Mouse (Mus musculus): ENCODE measurements around the gene Ftsj3. TPM values are rescaled to one million over a fixed set of nuclear protein-coding genes. Genes with fewer than 3 reads are reported as not detected.
"Not testable (repeated sequence)": the region's sequence is repeated elsewhere in the genome, so short reads cannot be mapped to it uniquely, and the experiment has no call there.

Ftsj3 gene
- polyA plus RNA-seq, 1 experiment from 2014 or later: 39.7 TPM

GRCm38 (mm10) chr11:106267311-106267852, 11.5 kb upstream of the Ftsj3 start:
- peaks cover 48% of the 10 kb centered on the region for H3K36me3 ChIP-seq
- 65% methylated on average over 15 of the region's 15 CpGs for WGBS
- no peak overlapping the region for H3K9ac ChIP-seq (replicated peaks)
- peak overlapping the region; percentile 76 for H3K27ac ChIP-seq (replicated peaks)
- H3K4me1 ChIP-seq: peaks cover 40% of the 10 kb centered on the region
- H3K4me2 ChIP-seq (replicated peaks): no peak overlapping the region; the same call in 1 of the 2 replicates
- ATAC-seq (replicated peaks): no peak
- no peaks in the 10 kb centered on the region for H3K27me3 ChIP-seq
- H3K4me3 ChIP-seq: no peak overlapping the region
- no peaks in the 10 kb centered on the region for H3K9me3 ChIP-seq

- no peak overlapping the region for H3K4me2 ChIP-seq (replicated peaks)
Observed at GRCm38 (mm10) chr11:106266431-106266830, 10.6 kb upstream of the Ftsj3 start.

GRCm38 (mm10) chr11:106265570-106265969, 9.7 kb upstream of the Ftsj3 start:
- H3K9me3 ChIP-seq: no peaks in the 10 kb centered on the region
- no peak overlapping the region for H3K4me3 ChIP-seq
- WGBS: 98% methylated on average over 4 of the region's 4 CpGs
- peaks cover 27% of the 10 kb centered on the region for H3K4me1 ChIP-seq
- peaks cover 66% of the 10 kb centered on the region for H3K36me3 ChIP-seq
- H3K27ac ChIP-seq (replicated peaks): no peak overlapping the region
- no peak for ATAC-seq (replicated peaks)
- H3K4me2 ChIP-seq (replicated peaks): no peak overlapping the region
- no peak overlapping the region for H3K9ac ChIP-seq (replicated peaks)
- no peaks in the 10 kb centered on the region for H3K27me3 ChIP-seq

More at GRCm38 (mm10) chr11:106266431-106266830, 10.6 kb upstream of the Ftsj3 start:
- Histone ChIP-seq H3K36me3 (peaks cover 57% of the 10 kb centered on the region), H3K9me3 (no peaks in the 10 kb centered on the region), H3K9ac (replicated peaks) (no peak overlapping the region), H3K27me3 (no peaks in the 10 kb centered on the region), H3K4me1 (peaks cover 36% of the 10 kb centered on the region), H3K4me3 (no peak overlapping the region), H3K27ac (replicated peaks) (no peak overlapping the region)
- 92% methylated on average over 10 of the region's 10 CpGs for WGBS
- no peak for ATAC-seq (replicated peaks)

- 93% methylated on average over 15 of the region's 15 CpGs for WGBS
- ATAC-seq (replicated peaks): no peak
- peaks cover 67% of the 10 kb centered on the region for H3K36me3 ChIP-seq
- no peak overlapping the region for H3K4me3 ChIP-seq
- peaks cover 22% of the 10 kb centered on the region for H3K4me1 ChIP-seq
- H3K9ac ChIP-seq (replicated peaks): no peak overlapping the region
- no peaks in the 10 kb centered on the region for H3K27me3 ChIP-seq
- H3K9me3 ChIP-seq: no peaks in the 10 kb centered on the region
- H3K27ac ChIP-seq (replicated peaks): no peak overlapping the region
- no peak overlapping the region for H3K4me2 ChIP-seq (replicated peaks)
Observed at GRCm38 (mm10) chr11:106264988-106265387, 9.1 kb upstream of the Ftsj3 start.

- Histone ChIP-seq H3K9ac (replicated peaks) (no peak overlapping the region), H3K27me3 (no peaks in the 10 kb centered on the region), H3K4me1 (peaks cover 16% of the 10 kb centered on the region), H3K9me3 (no peaks in the 10 kb centered on the region), H3K4me3 (no peak overlapping the region), H3K4me2 (replicated peaks) (no peak overlapping the region), H3K36me3 (peaks cover 73% of the 10 kb centered on the region), H3K27ac (replicated peaks) (no peak overlapping the region)
- WGBS: 90% methylated on average over 9 of the region's 9 CpGs
- no peak for ATAC-seq (replicated peaks)
Observed at GRCm38 (mm10) chr11:106263963-106264362, 8.1 kb upstream of the Ftsj3 start.

- no peak overlapping the region for H3K4me2 ChIP-seq (replicated peaks)
- no peak for ATAC-seq (replicated peaks)
- peaks cover 16% of the 10 kb centered on the region for H3K4me1 ChIP-seq
- no peak overlapping the region for H3K4me3 ChIP-seq
- no peaks in the 10 kb centered on the region for H3K9me3 ChIP-seq
- no peaks in the 10 kb centered on the region for H3K27me3 ChIP-seq
- H3K36me3 ChIP-seq: peaks cover 68% of the 10 kb centered on the region
- WGBS: 84% methylated on average over 14 of the region's 14 CpGs
- no peak overlapping the region for H3K27ac ChIP-seq (replicated peaks)
- no peak overlapping the region for H3K9ac ChIP-seq (replicated peaks)
Observed at GRCm38 (mm10) chr11:106260826-106261450, 5.1 kb upstream of the Ftsj3 start.

GRCm38 (mm10) chr11:106256775-106257174, 896 bp upstream of the Ftsj3 start:
- Histone ChIP-seq H3K9me3 (no peaks in the 10 kb centered on the region), H3K27me3 (no peaks in the 10 kb centered on the region), H3K4me3 (peak overlapping the region; percentile 92), H3K9ac (replicated peaks) (peak overlapping the region; percentile 95), H3K4me1 (peaks cover 25% of the 10 kb centered on the region), H3K27ac (replicated peaks) (0 out of 2 replicates have a peak overlapping the region, but pooled peaks have one; percentile 82), H3K36me3 (peaks cover 49% of the 10 kb centered on the region), H3K4me2 (replicated peaks) (peak overlapping the region; percentile 96)
- 71% methylated on average over 5 of the region's 5 CpGs for WGBS
- no peak for ATAC-seq (replicated peaks)

GRCm38 (mm10) chr11:106255174-106255573, 705 bp downstream of the Ftsj3 start:
- Histone ChIP-seq H3K9me3 (no peaks in the 10 kb centered on the region), H3K4me1 (peaks cover 25% of the 10 kb centered on the region), H3K4me2 (replicated peaks) (peak overlapping the region; percentile 96), H3K9ac (replicated peaks) (peak overlapping the region; percentile 95), H3K27ac (replicated peaks) (peak overlapping the region; percentile 82; the same call in 1 of the 2 replicates), H3K4me3 (peak overlapping the region; percentile 92), H3K36me3 (peaks cover 51% of the 10 kb centered on the region), H3K27me3 (no peaks in the 10 kb centered on the region)
- peak; percentile 3; the same call in 1 of the 2 replicates for ATAC-seq (replicated peaks)
- 2% methylated on average over 22 of the region's 22 CpGs for WGBS

GRCm38 (mm10) chr11:106254767-106255166, 1.1 kb downstream of the Ftsj3 start:
- no peak overlapping the region for H3K27ac ChIP-seq (replicated peaks)
- no peaks in the 10 kb centered on the region for H3K9me3 ChIP-seq
- peak overlapping the region; percentile 92 for H3K4me3 ChIP-seq
- H3K4me2 ChIP-seq (replicated peaks): peak overlapping the region; percentile 96
- ATAC-seq (replicated peaks): no peak; the same call in 1 of the 2 replicates
- H3K27me3 ChIP-seq: no peaks in the 10 kb centered on the region
- WGBS: 27% methylated on average over 2 of the region's 2 CpGs
- peak overlapping the region; percentile 95 for H3K9ac ChIP-seq (replicated peaks)
- H3K4me1 ChIP-seq: peaks cover 25% of the 10 kb centered on the region
- H3K36me3 ChIP-seq: peaks cover 55% of the 10 kb centered on the region

- Histone ChIP-seq H3K36me3 (peaks cover 95% of the 10 kb centered on the region), H3K27ac (replicated peaks) (no peak overlapping the region), H3K9ac (replicated peaks) (no peak overlapping the region), H3K4me1 (no peaks in the 10 kb centered on the region), H3K4me3 (no peak overlapping the region), H3K9me3 (no peaks in the 10 kb centered on the region), H3K27me3 (no peaks in the 10 kb centered on the region), H3K4me2 (replicated peaks) (no peak overlapping the region)
- 90% methylated on average over 7 of the region's 7 CpGs for WGBS
- ATAC-seq (replicated peaks): no peak
Observed at GRCm38 (mm10) chr11:106249326-106249725, 6.6 kb downstream of the Ftsj3 start.

- H3K27ac ChIP-seq (replicated peaks): no peak overlapping the region
- ATAC-seq (replicated peaks): no peak
- 92% methylated on average over 1 of the region's 1 CpGs for WGBS
- H3K4me2 ChIP-seq (replicated peaks): no peak overlapping the region
- no peak overlapping the region for H3K4me3 ChIP-seq
- no peak overlapping the region for H3K9ac ChIP-seq (replicated peaks)
- no peaks in the 10 kb centered on the region for H3K27me3 ChIP-seq
- peaks cover 98% of the 10 kb centered on the region for H3K36me3 ChIP-seq
- H3K4me1 ChIP-seq: no peaks in the 10 kb centered on the region
- no peaks in the 10 kb centered on the region for H3K9me3 ChIP-seq
Observed at GRCm38 (mm10) chr11:106246834-106247233, 9.0 kb downstream of the Ftsj3 start.

- H3K9ac ChIP-seq (replicated peaks); H3K4me2 ChIP-seq (replicated peaks); H3K4me3 ChIP-seq; ATAC-seq (replicated peaks); H3K27ac ChIP-seq (replicated peaks); H3K9me3 ChIP-seq; H3K4me1 ChIP-seq; H3K27me3 ChIP-seq: not testable (repeated sequence)
- 81% methylated on average over 8 of the region's 8 CpGs for WGBS
- peaks cover 77% of the 10 kb centered on the region for H3K36me3 ChIP-seq
Observed at GRCm38 (mm10) chr11:106233978-106234377, 21.9 kb downstream of the Ftsj3 start.

All from forebrain, embryonic 15.5 days (tissue).